ENCODE assay signal across 8 mouse cellular contexts in the genomic region with DNA sequence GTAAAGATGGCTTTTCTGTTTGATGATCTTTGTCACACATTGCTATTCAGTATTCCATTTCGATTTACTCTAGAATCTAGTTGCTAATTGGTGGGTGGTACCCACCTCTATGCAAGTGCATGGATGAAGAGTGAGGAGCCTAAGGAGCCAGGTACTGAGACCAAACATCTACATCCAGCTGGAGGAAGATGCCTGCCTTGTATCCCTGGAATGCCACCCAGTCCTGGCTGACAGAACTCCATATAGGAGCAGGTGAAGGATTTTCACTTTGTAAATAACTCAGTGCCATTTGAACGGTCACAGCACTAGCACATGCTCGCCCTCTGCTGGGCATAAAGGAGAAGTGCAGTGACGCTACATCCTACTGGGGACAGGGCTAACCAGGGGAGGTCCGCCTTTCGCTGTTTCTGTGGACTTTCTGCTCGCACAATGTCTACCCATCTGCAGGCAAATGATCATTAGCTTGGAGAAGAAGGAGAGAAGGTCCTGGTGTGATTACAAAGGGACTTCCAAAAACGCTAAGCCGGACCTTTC. TPM values are rescaled to one million over a fixed set of nuclear protein-coding genes. Genes with fewer than 3 reads are reported as not detected.
DNase-seq lines count a peak whose midpoint lies in the region; ATAC-seq and TF ChIP-seq lines count a peak whose summit lies in the region.

No protein-coding gene starts in this region.

- ATAC-seq in intestine, postnatal 0 days: no peak; the same call in 1 of the 2 replicates
- ATAC-seq in stomach, postnatal 0 days (ENCODE audit: low FRiP score, low TSS enrichment): peak; percentile 63

- DNase-seq in adrenal gland, postnatal 10 days: peak; percentile 47
- no peak for DNase-seq in adrenal gland, adult 2 months
- DNase-seq in spleen, adult 2 months (ENCODE audit: low read depth in 1 of 2, low spot score in 2 of 2): no peak
- no peak for DNase-seq in spleen, postnatal 36 days (ENCODE audit: low spot score in 2 of 2)
- peak; percentile 62 for DNase-seq in embryonic facial prominence, embryonic 10.5 days (ENCODE audit: low spot score)
- peak; percentile 44 for DNase-seq in lung, postnatal 14 days
- DNase-seq in stomach, postnatal 0 days (ENCODE audit: low spot score): peak; percentile 42

- no peak for TF ChIP-seq POLR2A in spleen, adult 2 months (IDR thresholded peaks at IDR 0.05; ENCODE audit: low read depth, low read length)

- peak; percentile 80; the same call in 1 of the 2 replicates for TF ChIP-seq CTCF in spleen, adult 2 months (IDR thresholded peaks at IDR 0.05; ENCODE audit: extremely low read depth, insufficient read depth, insufficient read length, insufficient replicate concordance)
- TF ChIP-seq CTCF in intestine, postnatal 0 days (IDR thresholded peaks at IDR 0.05; ENCODE audit: low read depth): peak; percentile 98
- TF ChIP-seq CTCF in stomach, postnatal 0 days (IDR thresholded peaks at IDR 0.05; ENCODE audit: low read depth): peak; percentile 99

- H3K36me3 ChIP-seq in spleen, adult 2 months (ENCODE audit: control insufficient read depth, insufficient read depth, low read length): no peaks in the 10 kb centered on the region
- H3K36me3 ChIP-seq in embryonic facial prominence, embryonic 10.5 days (replicated peaks): no peaks in the 10 kb centered on the region
- no peaks in the 10 kb centered on the region for H3K36me3 ChIP-seq in intestine, postnatal 0 days (ENCODE audit: control insufficient read depth, insufficient read depth)
- H3K36me3 ChIP-seq in stomach, postnatal 0 days (ENCODE audit: control insufficient read depth, insufficient read depth, low read length): no peaks in the 10 kb centered on the region

- 19% methylated on average over 9 of the region's 9 CpGs for WGBS in spleen, adult 2 months
- 22% methylated on average over 9 of the region's 9 CpGs for WGBS in embryonic facial prominence, embryonic 10.5 days
- WGBS in intestine, postnatal 0 days: 18% methylated on average over 9 of the region's 9 CpGs
- whole genome bisulfite sequencing in stomach, postnatal 0 days: 19% methylated on average over 9 of the region's 9 CpGs

- no peaks in the 10 kb centered on the region for H3K4me1 ChIP-seq in spleen, adult 2 months (ENCODE audit: control insufficient read depth, insufficient read depth, insufficient read length)
- H3K4me1 ChIP-seq in embryonic facial prominence, embryonic 10.5 days: peaks cover 4% of the 10 kb centered on the region; the same call in 1 of the 2 replicates
- no peaks in the 10 kb centered on the region for H3K4me1 ChIP-seq in intestine, postnatal 0 days (replicated peaks; ENCODE audit: control insufficient read depth, insufficient read depth, low read length)
- H3K4me1 ChIP-seq in stomach, postnatal 0 days (replicated peaks; ENCODE audit: control insufficient read depth, insufficient read depth): no peaks in the 10 kb centered on the region

- no peak overlapping the region for H3K4me3 ChIP-seq in spleen, adult 2 months (ENCODE audit: extremely low read depth, insufficient read depth, insufficient read length)
- no peak overlapping the region for H3K4me3 ChIP-seq in embryonic facial prominence, embryonic 10.5 days
- no peak overlapping the region for H3K4me3 ChIP-seq in intestine, postnatal 0 days (ENCODE audit: low read depth, low read length)
- H3K4me3 ChIP-seq in stomach, postnatal 0 days (ENCODE audit: low read depth, low read length): no peak overlapping the region

- no peaks in the 10 kb centered on the region for H3K9me3 ChIP-seq in embryonic facial prominence, embryonic 10.5 days
- H3K9me3 ChIP-seq in intestine, postnatal 0 days (ENCODE audit: control insufficient read depth): no peaks in the 10 kb centered on the region
- no peaks in the 10 kb centered on the region for H3K9me3 ChIP-seq in stomach, postnatal 0 days (ENCODE audit: control insufficient read depth, low read length)

- H3K27me3 ChIP-seq in spleen, adult 2 months (ENCODE audit: control insufficient read depth, insufficient read depth, low read length): no peaks in the 10 kb centered on the region
- peaks cover 34% of the 10 kb centered on the region for H3K27me3 ChIP-seq in embryonic facial prominence, embryonic 10.5 days (replicated peaks; ENCODE audit: low read depth, poor library complexity, severe bottlenecking)
- no peaks in the 10 kb centered on the region for H3K27me3 ChIP-seq in intestine, postnatal 0 days (replicated peaks; ENCODE audit: control insufficient read depth, insufficient read depth, low read length)
- H3K27me3 ChIP-seq in stomach, postnatal 0 days (ENCODE audit: control insufficient read depth, insufficient read depth, low read length): no peaks in the 10 kb centered on the region

- no peak for TF ChIP-seq EP300 in stomach, postnatal 0 days (optimal IDR thresholded peaks at IDR 0.05)

- no peak overlapping the region for H3K27ac ChIP-seq in spleen, adult 2 months (ENCODE audit: insufficient read depth, low read length)
- H3K27ac ChIP-seq in embryonic facial prominence, embryonic 10.5 days (replicated peaks): no peak overlapping the region
- H3K27ac ChIP-seq in intestine, postnatal 0 days (ENCODE audit: low read depth, low read length): no peak overlapping the region
- H3K27ac ChIP-seq in stomach, postnatal 0 days (replicated peaks): no peak overlapping the region

- no peak overlapping the region for H3K4me2 ChIP-seq in intestine, postnatal 0 days (replicated peaks; ENCODE audit: low read depth)
- H3K4me2 ChIP-seq in stomach, postnatal 0 days (replicated peaks; ENCODE audit: low read depth): no peak overlapping the region

- no peak overlapping the region for H3K9ac ChIP-seq in intestine, postnatal 0 days (ENCODE audit: low read depth, low read length)
- no peak overlapping the region for H3K9ac ChIP-seq in stomach, postnatal 0 days (ENCODE audit: low read length)

RNA-seq across cellular contexts. Expression of a gene that starts 16.7 kb away (rescaled TPM):
- total RNA-seq in adrenal gland, postnatal 10 days (2021): 10 to 100 TPM in 1 of 2 experiments, 1 to 10 TPM in 1; 5.1 to 10.1 TPM
- 1 to 10 TPM; 2.9 to 3.0 TPM for total RNA-seq in adrenal gland, adult 2 months (2021)
- 3.5 and 3.8 TPM in 2 replicates for polyA plus RNA-seq in adrenal gland, adult 2 months (2012; rRNA removed)
- 0.09 and 0.25 TPM in 2 replicates for polyA plus RNA-seq in spleen, adult 2 months (2012; rRNA removed)
- polyA plus RNA-seq in embryonic facial prominence, embryonic 10.5 days (2016; fragmentation: Nextera tagmentation; extraction: Ambion mirVana): 3.6 and 4.0 TPM in 2 replicates
- 1.6 and 2.4 TPM in 2 replicates for polyA plus RNA-seq in intestine, postnatal 0 days (2015; fragmentation: Nextera tagmentation; extraction: Ambion mirVana)
- 3.2 and 3.5 TPM in 2 replicates for polyA plus RNA-seq in stomach, postnatal 0 days (2015; fragmentation: Nextera tagmentation; extraction: Ambion mirVana)

Comparison
In these comparisons a context has a peak if more than half of its experiments do, and no peak if none do; other contexts are left out.
1. DNase-seq: peak in adrenal gland, postnatal 10 days (single experiment), embryonic facial prominence, embryonic 10.5 days (single experiment), lung, postnatal 14 days (single experiment) and stomach, postnatal 0 days (single experiment); none in adrenal gland, adult 2 months (single experiment), spleen, adult 2 months (0 of 2) and spleen, postnatal 36 days (0 of 2).
2. Peak in every context shown above with its lines, with median percentiles within 50 percentile points of each other: CTCF ChIP-seq.